Mouse (Mus musculus) frontal cortex, postnatal 10 days (tissue): ENCODE measurements around the gene Dtd1.
"Not testable (repeated sequence)": the region's sequence is repeated elsewhere in the genome, so short reads cannot be mapped to it uniquely, and the experiment has no call there.

ENCODE experiments used
- DNase-seq, 2 experiments: peaks; one replicate each; pipeline ENCODE4 v3.0.0; 2022; ENCODE audit warnings: low spot score in 2 of 2, mixed read lengths in 1 of 2

The Dtd1 gene

GRCm38 (mm10) chr2:144599831-144600687 lies at the start of gene Dtd1:
Gene Dtd1 (plus strand): TSS chr2:144599897.
- DNase-seq = peak; percentile 78 to 82

- DNase-seq = peak; percentile 40 to 58
These were observed 49.2 kb upstream of the Dtd1 start, which contains the start of gene Rbbp9 for GRCm38 (mm10) chr2:144550529-144550928. Gene Rbbp9 (minus strand): TSS chr2:144550869.

GRCm38 (mm10) chr2:144553905-144554304 lies 45.8 kb upstream of the Dtd1 start:
- DNase-seq = no peak

- DNase-seq = no peak
These were observed 44.3 kb upstream of the Dtd1 start for GRCm38 (mm10) chr2:144555286-144555819.

GRCm38 (mm10) chr2:144555820-144556552 lies 43.7 kb upstream of the Dtd1 start, which contains the start of gene Sec23b:
Gene Sec23b (plus strand): TSS chr2:144556229.
- peak; percentile 93 to 95 for DNase-seq

GRCm38 (mm10) chr2:144588723-144589122 lies 11.0 kb upstream of the Dtd1 start:
- DNase-seq = no peak

- not testable (repeated sequence) for DNase-seq
These were observed 6.7 kb upstream of the Dtd1 start for GRCm38 (mm10) chr2:144593036-144593435.

- DNase-seq = peak; percentile 61 to 77
These were observed 5.6 kb upstream of the Dtd1 start, which contains the start of gene Smim26 for GRCm38 (mm10) chr2:144593951-144594651. Gene Smim26 (plus strand): TSS chr2:144594054.

GRCm38 (mm10) chr2:144598006-144598405 lies 1.7 kb upstream of the Dtd1 start:
- no peak for DNase-seq

- DNase-seq = no peak
These were observed 1.9 kb downstream of the Dtd1 start for GRCm38 (mm10) chr2:144601576-144601975.

- no peak for DNase-seq
These were observed 14.3 kb downstream of the Dtd1 start for GRCm38 (mm10) chr2:144613956-144614355.

GRCm38 (mm10) chr2:144617074-144617874 lies 17.6 kb downstream of the Dtd1 start:
- DNase-seq = no peak

GRCm38 (mm10) chr2:144621491-144621890 lies 21.8 kb downstream of the Dtd1 start:
- DNase-seq = no peak

- DNase-seq = no peak
These were observed 33.9 kb downstream of the Dtd1 start for GRCm38 (mm10) chr2:144633551-144633950.

GRCm38 (mm10) chr2:144634231-144634630 lies 34.5 kb downstream of the Dtd1 start:
- DNase-seq = no peak

- DNase-seq = no peak
These were observed 35.0 kb downstream of the Dtd1 start for GRCm38 (mm10) chr2:144634729-144635128.

GRCm38 (mm10) chr2:144635644-144636320 lies 36.1 kb downstream of the Dtd1 start:
- peak; percentile 48 to 54 for DNase-seq

GRCm38 (mm10) chr2:144637204-144637603 lies 37.5 kb downstream of the Dtd1 start:
- no peak for DNase-seq

- no peak for DNase-seq
These were observed 38.1 kb downstream of the Dtd1 start for GRCm38 (mm10) chr2:144637671-144638395.
